14 mouse cellular contexts compared by ENCODE assay signal in genomic region chr13:25451357-25451861, GRCm38 (mm10).
DNase-seq lines count a peak whose midpoint lies in the region; ATAC-seq and TF ChIP-seq lines count a peak whose summit lies in the region.
"Had no signal": no experiment of that assay in that cellular context is flagged by ENCODE, and none has a peak within 500 bp of the region (broad histone marks: within the 10 kb centered on the region; RNA-seq: fewer than 3 reads in every experiment).

No protein-coding gene starts in this region.

- WGBS in forebrain, embryonic 10.5 days: 21% methylated on average over 13 of the region's 13 CpGs
- 9% methylated on average over 13 of the region's 13 CpGs for WGBS in hindbrain, embryonic 14.5 days
- WGBS in midbrain, postnatal 0 days: 11% methylated on average over 13 of the region's 13 CpGs

- peak overlapping the region; percentile 54 for H3K9ac ChIP-seq in hindbrain, embryonic 14.5 days
- H3K9ac ChIP-seq in midbrain, postnatal 0 days (replicated peaks; ENCODE audit: low read length, poor library complexity, severe bottlenecking): no peak overlapping the region
- H3K9ac ChIP-seq: liver, embryonic 13.5 days had no signal

- no peak overlapping the region for H3K4me3 ChIP-seq in forebrain, embryonic 10.5 days
- H3K4me3 ChIP-seq in hindbrain, embryonic 14.5 days (replicated peaks; ENCODE audit: low read length): no peak overlapping the region
- no peak overlapping the region for H3K4me3 ChIP-seq in midbrain, postnatal 0 days (ENCODE audit: low read depth, low read length)
- H3K4me3 ChIP-seq: erythroblast, embryonic 14.5 days; liver, embryonic 13.5 days had no signal

- H3K27ac ChIP-seq in forebrain, embryonic 10.5 days: 0 out of 2 replicates have a peak overlapping the region, but pooled peaks have one; percentile 53
- peak overlapping the region; percentile 81 for H3K27ac ChIP-seq in hindbrain, embryonic 14.5 days
- H3K27ac ChIP-seq in midbrain, postnatal 0 days (ENCODE audit: low read depth, low read length): peak overlapping the region; percentile 33
- H3K27ac ChIP-seq: liver, embryonic 13.5 days; stomach, postnatal 0 days had no signal

- no peaks in the 10 kb centered on the region for H3K36me3 ChIP-seq in forebrain, embryonic 10.5 days (replicated peaks)
- H3K36me3 ChIP-seq in hindbrain, embryonic 14.5 days (replicated peaks; ENCODE audit: control insufficient read depth, insufficient read depth): no peaks in the 10 kb centered on the region
- no peaks in the 10 kb centered on the region for H3K36me3 ChIP-seq in midbrain, postnatal 0 days (ENCODE audit: insufficient read depth, low read length)
- H3K36me3 ChIP-seq: liver, embryonic 13.5 days had no signal

- no peaks in the 10 kb centered on the region for H3K9me3 ChIP-seq in forebrain, embryonic 10.5 days
- H3K9me3 ChIP-seq in hindbrain, embryonic 14.5 days (ENCODE audit: control insufficient read depth, low read length): no peaks in the 10 kb centered on the region
- no peaks in the 10 kb centered on the region for H3K9me3 ChIP-seq in midbrain, postnatal 0 days (ENCODE audit: low read length)

- peak overlapping the region; percentile 19; the same call in 1 of the 2 replicates for H3K4me2 ChIP-seq in hindbrain, embryonic 14.5 days (replicated peaks)
- 0 out of 2 replicates have a peak overlapping the region, but pooled peaks have one; percentile 15 for H3K4me2 ChIP-seq in midbrain, postnatal 0 days (ENCODE audit: low read depth, low read length, poor library complexity, severe bottlenecking)
- H3K4me2 ChIP-seq: liver, embryonic 13.5 days had no signal

- no peaks in the 10 kb centered on the region; the same call in 1 of the 2 replicates for H3K27me3 ChIP-seq in forebrain, embryonic 10.5 days (ENCODE audit: poor library complexity, severe bottlenecking)
- H3K27me3 ChIP-seq in hindbrain, embryonic 14.5 days (ENCODE audit: control insufficient read depth, insufficient read depth, low read length): no peaks in the 10 kb centered on the region
- H3K27me3 ChIP-seq in midbrain, postnatal 0 days (ENCODE audit: insufficient read depth, low read length): no peaks in the 10 kb centered on the region
- H3K27me3 ChIP-seq: liver, embryonic 13.5 days had no signal

- peak; percentile 50 for DNase-seq in ZHBTc4 (ENCODE audit: low read depth, low spot score)
- no peak for DNase-seq in forebrain, embryonic 10.5 days (ENCODE audit: extremely low spot score, low spot score)
- DNase-seq in hindbrain, embryonic 14.5 days (ENCODE audit: low spot score): peak; percentile 46
- DNase-seq in midbrain, postnatal 0 days (ENCODE audit: low spot score): no peak
- DNase-seq in layer of hippocampus, adult 9-10 months (ENCODE audit: low spot score): no peak
- DNase-seq in heart, adult 18-20 months: no peak
- DNase-seq: cerebellum, adult 9-10 months; gastrocnemius, postnatal 36 days; liver, embryonic 13.5 days; lung, postnatal 4 days had no signal

- H3K4me1 ChIP-seq in forebrain, embryonic 10.5 days: peaks cover 18% of the 10 kb centered on the region
- peaks cover 11% of the 10 kb centered on the region; the same call in 1 of the 2 replicates for H3K4me1 ChIP-seq in hindbrain, embryonic 14.5 days (replicated peaks; ENCODE audit: control insufficient read depth, insufficient read depth, low read length)
- peaks cover 8% of the 10 kb centered on the region; the same call in 1 of the 2 replicates for H3K4me1 ChIP-seq in midbrain, postnatal 0 days (ENCODE audit: insufficient read depth, low read length)
- H3K4me1 ChIP-seq: liver, embryonic 13.5 days had no signal

- no peak for TF ChIP-seq CTCF in midbrain, postnatal 0 days (IDR thresholded peaks at IDR 0.05)

- ATAC-seq in hindbrain, embryonic 14.5 days (ENCODE audit: low FRiP score): peak; percentile 27; the same call in 1 of the 2 replicates
- ATAC-seq in midbrain, postnatal 0 days (ENCODE audit: low FRiP score): no peak; the same call in 1 of the 2 replicates
- ATAC-seq in CD4-positive, CD25-positive, alpha-beta regulatory T cell, adult 4 months: no peak
- ATAC-seq: intestine, embryonic 16.5 days had no signal

Comparison
In these comparisons a context has a peak if more than half of its experiments do, and no peak if none do; other contexts are left out.
1. DNase-seq: peak in ZHBTc4 (single experiment) and hindbrain, embryonic 14.5 days (single experiment); none in forebrain, embryonic 10.5 days (single experiment), midbrain, postnatal 0 days (single experiment), layer of hippocampus, adult 9-10 months (single experiment) and heart, adult 18-20 months (0 of 2).
2. Peak in every context shown above with its lines, with median percentiles within 50 percentile points of each other: H3K27ac ChIP-seq.